In the genomic region with DNA sequence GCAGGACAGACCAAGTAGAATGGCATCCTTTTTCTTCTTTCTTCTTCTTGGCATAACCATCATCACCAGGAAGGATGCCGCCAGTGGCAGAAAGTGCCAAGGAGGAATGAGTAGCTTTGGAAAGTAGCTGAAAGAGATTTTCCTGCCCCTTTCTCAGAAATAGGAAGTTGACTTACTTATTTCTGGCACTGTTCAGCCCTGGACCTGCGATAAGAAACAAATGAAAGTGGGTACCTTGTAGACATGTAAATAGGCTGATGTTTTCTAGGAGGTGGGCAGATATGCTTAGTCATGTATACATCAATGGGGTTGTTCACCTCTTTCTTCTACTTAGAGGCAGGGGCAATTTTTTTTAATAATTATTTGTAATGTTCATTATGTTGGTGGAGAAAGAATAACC, we compare ENCODE assay signal across 26 mouse cellular contexts.
"Had no signal": no experiment of that assay in that cellular context is flagged by ENCODE, and none has a peak within 500 bp of the region (broad histone marks: within the 10 kb centered on the region; RNA-seq: fewer than 3 reads in every experiment).

No protein-coding gene starts in this region.

- DNase-seq: gastrocnemius, adult 2 months; gastrocnemius, postnatal 10 days; gastrocnemius, postnatal 25 days; heart, adult 18-20 months; heart, postnatal 10 days; heart, postnatal 4 days; kidney, adult 18-20 months; kidney, adult 8-10 months; kidney, postnatal 10 days; kidney, postnatal 25 days; kidney, postnatal 4 days; liver; liver, embryonic 13.5 days had no signal

- H3K27me3 ChIP-seq: heart, embryonic 12.5 days; intestine, embryonic 15.5 days; liver, embryonic 13.5 days had no signal

- H3K27ac ChIP-seq: gastrocnemius, adult 2 months; heart, embryonic 10.5 days; hindbrain, embryonic 10.5 days; hindbrain, embryonic 12.5 days; hindbrain, embryonic 14.5 days; intestine, embryonic 15.5 days; layer of hippocampus, adult 2 months; left cerebral cortex, adult 2 months; limb, embryonic 10.5 days; limb, embryonic 12.5 days; liver, embryonic 13.5 days had no signal

- H3K4me3 ChIP-seq: gastrocnemius, adult 2 months; heart, embryonic 10.5 days; heart, embryonic 12.5 days; hindbrain, embryonic 10.5 days; hindbrain, embryonic 12.5 days; intestine, embryonic 15.5 days; layer of hippocampus, adult 2 months; left cerebral cortex, adult 2 months; limb, embryonic 10.5 days; limb, embryonic 12.5 days; liver, embryonic 13.5 days had no signal

- H3K9me3 ChIP-seq: heart, embryonic 10.5 days; heart, embryonic 12.5 days; hindbrain, embryonic 10.5 days; hindbrain, embryonic 12.5 days; intestine, embryonic 15.5 days; limb, embryonic 10.5 days; limb, embryonic 12.5 days; liver, embryonic 13.5 days had no signal

- H3K36me3 ChIP-seq: heart, embryonic 10.5 days; heart, embryonic 12.5 days; hindbrain, embryonic 10.5 days; hindbrain, embryonic 12.5 days; intestine, embryonic 15.5 days; limb, embryonic 10.5 days; limb, embryonic 12.5 days; liver, embryonic 13.5 days had no signal

- ATAC-seq: hindbrain, embryonic 16.5 days; inflammation-experienced regulatory T-cells, adult 6 months; intestine, embryonic 15.5 days; intestine, postnatal 0 days had no signal

- H3K9ac ChIP-seq: heart, embryonic 12.5 days; hindbrain, embryonic 12.5 days; hindbrain, embryonic 14.5 days; intestine, embryonic 15.5 days; limb, embryonic 12.5 days; liver, embryonic 13.5 days had no signal

- H3K4me1 ChIP-seq: heart, embryonic 10.5 days; heart, embryonic 12.5 days; hindbrain, embryonic 10.5 days; hindbrain, embryonic 12.5 days; intestine, embryonic 15.5 days; limb, embryonic 10.5 days; limb, embryonic 12.5 days had no signal
